Mouse (Mus musculus) bone marrow macrophage, adult 2 months (primary cell): ENCODE measurements at regions not wholly inside any gene's neighbourhood (a gene's known extent, or its start where the extent isn't known, plus 50 kb on each side); places are given as distances from the start of the nearest gene placed in this dataset.

Source experiments
- H3K27ac ChIP-seq: 2 replicates; pipeline ENCODE4 v1.5.1; 2012; ENCODE audit warnings: low read depth, low read length; ENCODE audit not compliant: insufficient read depth
- H3K4me1 ChIP-seq: 2 replicates; pipeline ENCODE4 v1.6.1; 2012; ENCODE audit warnings: low read length; ENCODE audit not compliant: control insufficient read depth, insufficient read depth
- H3K4me3 ChIP-seq: 2 replicates; pipeline ENCODE4 v1.5.1; 2012; ENCODE audit warnings: mild to moderate bottlenecking, low read length, moderate library complexity; ENCODE audit not compliant: insufficient read depth
- CTCF ChIP-seq: IDR thresholded peaks from 2 replicates; pipeline ENCODE4 v1.5.1; 2012; ENCODE audit warnings: low read depth, mild to moderate bottlenecking, low read length, moderate library complexity
- POLR2A ChIP-seq: IDR thresholded peaks from 2 replicates; pipeline ENCODE4 v1.6.1; 2012; ENCODE audit warnings: mild to moderate bottlenecking, low read depth, low read length, borderline replicate concordance

DNA sequence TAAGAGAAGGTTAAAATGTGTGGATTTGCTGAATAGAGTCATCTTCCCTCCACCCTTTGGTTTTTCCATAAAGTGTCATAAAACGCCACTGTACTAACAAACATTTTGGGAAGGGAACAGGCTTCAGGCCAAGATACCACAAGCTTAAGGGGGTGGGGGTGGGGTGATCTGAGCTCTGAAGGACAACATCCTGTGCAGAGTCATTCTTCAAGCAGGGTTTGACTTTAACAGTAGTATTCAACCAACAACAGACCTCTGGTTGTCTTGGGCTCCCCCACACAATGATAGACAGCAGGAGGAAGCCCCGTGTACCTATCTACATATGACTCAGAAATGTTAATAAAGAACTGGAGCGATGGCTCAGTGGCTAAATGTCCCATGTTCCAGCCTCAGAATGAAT, 118.9 kb upstream of the Maf start:
- Histone ChIP-seq H3K4me1 (no peaks in the 10 kb centered on the region), H3K27ac (no peak overlapping the region), H3K4me3 (no peak overlapping the region)
- no peak for TF ChIP-seq POLR2A
- no peak for TF ChIP-seq CTCF

DNA sequence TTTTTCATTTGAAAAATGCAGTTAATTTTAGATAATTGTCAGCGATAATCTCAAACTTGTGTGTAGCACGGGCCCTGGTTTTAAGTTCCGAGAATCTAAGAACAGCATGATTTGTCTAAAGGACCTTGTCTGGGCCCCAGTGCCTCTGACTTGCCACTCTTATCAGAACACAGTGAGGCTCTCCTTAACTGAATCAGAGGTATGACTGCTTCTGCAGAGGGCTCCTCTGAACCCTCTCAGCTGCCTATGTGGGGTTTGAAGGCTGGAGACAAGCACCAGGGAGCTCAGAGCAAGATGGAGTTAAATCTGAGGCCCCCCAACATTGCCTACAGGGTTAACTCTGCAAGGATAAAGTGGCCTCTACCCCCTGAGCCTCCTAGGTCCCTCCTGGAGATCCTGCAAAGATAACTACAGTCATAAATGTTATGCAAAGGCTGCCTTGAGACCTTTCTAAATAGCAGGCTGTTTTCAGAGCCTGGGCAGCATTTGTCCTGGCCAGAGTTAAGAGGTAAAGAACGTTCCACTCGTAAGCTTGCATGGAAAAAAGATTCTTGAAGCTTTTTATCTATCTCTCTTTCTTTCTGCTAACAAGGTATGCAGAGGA, 118.4 kb upstream of the Maf start:
- Histone ChIP-seq H3K4me3 (no peak overlapping the region), H3K4me1 (no peaks in the 10 kb centered on the region), H3K27ac (no peak overlapping the region)
- no peak for TF ChIP-seq POLR2A
- TF ChIP-seq CTCF: no peak

DNA sequence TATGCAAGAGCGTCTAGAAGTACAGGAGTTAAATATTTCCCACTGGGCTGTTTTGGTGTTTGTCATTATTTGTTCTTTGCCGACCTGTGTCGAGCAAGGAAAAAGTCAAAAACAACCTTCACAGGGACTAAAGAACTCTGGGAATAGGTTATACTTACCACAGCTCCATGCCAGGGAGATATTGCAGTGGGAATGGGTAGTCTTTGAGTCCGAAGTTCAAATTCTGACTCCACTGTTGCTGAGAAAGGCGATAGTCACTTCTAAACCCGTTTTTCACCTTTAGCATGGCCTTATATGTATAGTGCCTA, 116.8 kb upstream of the Maf start:
- Histone ChIP-seq H3K4me3 (no peak overlapping the region), H3K27ac (no peak overlapping the region), H3K4me1 (no peaks in the 10 kb centered on the region)
- TF ChIP-seq POLR2A: no peak

DNA sequence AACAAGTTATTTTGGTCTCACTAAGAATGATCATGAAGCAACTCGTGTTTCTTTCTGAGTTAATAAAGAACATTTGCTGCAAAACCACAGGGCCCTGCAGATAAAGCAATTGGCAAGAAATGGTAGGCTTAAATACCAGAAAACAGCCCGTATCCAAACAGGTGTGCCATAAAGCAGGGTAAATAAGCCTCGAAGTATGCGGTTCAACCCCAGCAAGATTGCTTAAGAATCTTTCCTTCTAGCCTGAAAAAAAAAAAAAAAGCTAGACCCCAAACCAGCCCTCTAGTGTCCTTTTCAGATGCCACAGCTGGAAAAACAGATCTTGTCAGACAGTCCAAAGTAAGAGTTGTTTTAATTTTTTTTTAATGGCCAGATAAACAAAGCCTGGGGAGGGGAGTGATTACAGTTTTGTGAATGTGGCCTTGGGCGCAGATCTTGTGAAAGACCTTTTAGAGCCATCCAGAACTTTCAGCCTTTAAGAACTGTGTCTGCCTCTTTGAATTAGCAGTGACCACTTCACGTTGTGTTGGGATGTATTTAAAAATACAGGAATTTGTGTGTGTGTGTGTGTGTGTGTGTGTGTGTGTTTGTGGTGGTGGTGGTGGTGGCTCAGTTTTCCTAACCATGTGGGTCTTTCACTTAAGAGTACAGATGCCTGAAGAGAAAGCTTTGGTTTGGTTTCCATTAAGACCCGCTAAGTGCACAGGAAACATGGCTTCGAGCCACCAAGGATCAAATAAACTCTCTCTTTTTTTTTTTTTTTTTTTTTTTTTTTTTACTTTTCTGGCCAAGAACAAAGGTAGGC, 116.3 kb upstream of the Maf start:
- no peak overlapping the region for H3K27ac ChIP-seq
- H3K4me3 ChIP-seq: no peak overlapping the region
- TF ChIP-seq POLR2A (no peak), CTCF (no peak)
- H3K4me1 ChIP-seq: no peaks in the 10 kb centered on the region

DNA sequence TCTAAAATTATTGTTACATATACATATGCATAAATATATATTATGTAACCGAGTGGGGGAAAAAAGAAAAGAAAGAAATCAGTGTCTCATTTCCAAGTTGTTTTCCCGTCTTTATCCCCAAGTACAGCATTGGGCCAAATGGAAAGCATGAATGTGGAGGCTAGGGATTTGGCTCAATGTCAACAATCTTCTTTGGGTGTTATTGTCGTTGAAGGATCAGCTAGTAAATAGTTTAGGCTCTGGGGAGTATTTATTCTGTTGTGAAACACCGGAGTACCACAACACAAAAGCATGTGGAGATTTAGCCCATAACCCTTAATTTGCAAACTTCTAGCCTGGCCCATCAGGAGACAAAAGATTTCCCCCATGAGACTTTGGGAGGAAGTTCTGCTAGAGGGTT, 105.8 kb upstream of the Maf start:
- Histone ChIP-seq H3K4me3 (no peak overlapping the region), H3K4me1 (peaks cover 7% of the 10 kb centered on the region), H3K27ac (no peak overlapping the region)
- TF ChIP-seq CTCF (no peak), POLR2A (no peak)

DNA sequence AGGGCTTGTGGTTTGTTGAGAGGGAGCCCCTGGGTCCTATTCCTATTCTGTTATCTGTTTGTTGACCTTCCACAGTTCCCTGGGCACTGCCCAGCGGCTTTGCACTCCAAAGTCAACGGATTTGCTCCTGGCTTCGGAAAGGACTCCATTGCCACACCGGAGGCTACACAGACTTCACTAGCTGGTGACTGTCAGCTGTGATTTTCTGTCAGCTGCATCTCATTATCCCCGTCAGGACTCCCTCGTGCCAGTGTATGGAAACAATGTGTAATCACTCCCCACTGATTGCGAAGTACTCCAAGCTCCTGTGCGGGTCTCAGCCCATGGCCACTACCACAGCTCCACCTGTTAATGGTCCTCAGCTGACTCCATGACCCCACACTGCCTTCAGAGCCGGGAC, 99.0 kb upstream of the Maf start:
- no peak overlapping the region for H3K27ac ChIP-seq
- TF ChIP-seq CTCF (no peak), POLR2A (no peak)
- H3K4me3 ChIP-seq: no peak overlapping the region
- peaks cover 3% of the 10 kb centered on the region for H3K4me1 ChIP-seq

DNA sequence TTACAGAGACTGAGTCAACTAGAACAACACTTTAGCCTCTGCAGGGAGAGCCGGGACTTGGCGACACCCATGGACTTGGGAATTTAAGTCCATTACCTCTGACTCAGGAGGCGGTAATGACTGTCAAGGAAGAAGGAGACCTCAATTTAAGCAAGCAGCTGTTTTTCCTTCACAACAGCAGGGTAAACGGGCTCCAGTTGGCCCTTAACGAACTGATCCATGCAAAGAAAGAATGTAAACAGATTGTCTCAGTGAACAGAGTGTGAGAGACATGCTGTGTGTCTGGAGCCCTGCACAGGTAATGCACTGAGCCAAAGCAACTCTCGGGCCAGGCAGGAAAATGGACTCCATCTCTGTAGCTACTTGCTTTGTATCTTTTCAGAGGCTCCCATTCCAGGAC, 98.5 kb upstream of the Maf start:
- H3K4me1 ChIP-seq: peaks cover 3% of the 10 kb centered on the region
- H3K27ac ChIP-seq: no peak overlapping the region
- no peak overlapping the region for H3K4me3 ChIP-seq
- TF ChIP-seq CTCF: no peak
- no peak for TF ChIP-seq POLR2A

DNA sequence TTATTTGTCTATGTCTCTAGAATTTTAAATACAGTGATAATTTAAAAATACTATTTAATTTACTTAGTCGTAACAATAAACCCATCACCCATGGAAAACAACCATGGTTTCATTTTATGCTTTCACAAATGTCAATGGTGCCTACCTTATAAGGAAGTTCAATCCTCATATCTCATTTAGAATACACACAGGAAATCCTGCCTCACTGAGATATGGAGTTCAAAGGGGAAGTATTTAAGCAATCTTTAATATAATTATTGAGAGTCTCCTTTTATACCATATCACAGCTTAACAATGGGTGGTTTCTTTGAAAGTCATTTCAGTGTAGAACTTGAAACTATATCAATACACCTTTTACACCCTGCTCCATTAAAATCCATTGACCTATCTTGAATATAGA, 86.0 kb upstream of the Maf start:
- Histone ChIP-seq H3K27ac (no peak overlapping the region), H3K4me1 (no peaks in the 10 kb centered on the region), H3K4me3 (no peak overlapping the region)
- TF ChIP-seq CTCF (no peak), POLR2A (no peak)

DNA sequence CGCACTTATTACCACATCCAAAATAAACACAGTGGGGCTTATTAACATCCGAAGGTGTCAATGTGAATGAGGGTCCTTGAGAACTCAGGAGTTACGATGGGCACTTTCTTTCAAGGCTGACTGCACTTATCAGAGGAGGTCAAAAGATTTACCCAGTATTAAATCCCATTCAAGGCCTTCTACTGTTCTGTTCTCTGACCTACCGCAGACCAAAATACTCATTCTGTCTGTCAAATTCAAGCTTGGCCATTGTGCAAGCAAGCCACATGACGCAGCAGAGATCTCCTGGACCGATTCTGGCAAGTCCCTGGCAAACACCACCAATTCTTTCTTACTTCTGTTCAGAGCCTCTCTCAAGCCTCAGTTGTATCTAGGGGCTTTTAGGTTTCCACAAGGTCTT, 80.8 kb upstream of the Maf start:
- H3K4me3 ChIP-seq: no peak overlapping the region
- no peak overlapping the region for H3K27ac ChIP-seq
- TF ChIP-seq POLR2A (no peak), CTCF (no peak)
- no peaks in the 10 kb centered on the region for H3K4me1 ChIP-seq

DNA sequence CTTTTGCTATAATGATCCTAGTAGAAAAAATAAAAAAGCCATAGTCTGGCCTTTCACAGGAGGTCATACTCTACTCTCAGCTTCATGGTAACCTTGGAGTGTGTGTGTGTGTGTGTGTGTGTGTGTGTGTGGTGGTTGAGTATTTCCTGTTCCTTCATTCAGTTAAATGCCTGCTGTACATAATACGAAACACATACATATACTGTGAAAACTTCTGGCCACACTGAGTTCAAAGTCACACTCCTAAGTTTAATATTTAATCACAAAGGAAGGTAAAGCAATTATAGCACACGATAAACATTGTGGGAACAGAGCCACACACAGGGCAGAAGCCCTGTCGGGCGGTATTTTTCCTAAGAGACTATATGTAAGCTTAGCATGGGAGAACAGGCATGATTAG, 78.6 kb upstream of the Maf start:
- Histone ChIP-seq H3K4me1 (no peaks in the 10 kb centered on the region), H3K4me3 (no peak overlapping the region), H3K27ac (no peak overlapping the region)
- no peak for TF ChIP-seq CTCF
- no peak for TF ChIP-seq POLR2A
